Mouse (Mus musculus) urinary bladder, postnatal 4 days (tissue): ENCODE results near the gene Tnfrsf8.

ENCODE experiments used
- DNase-seq, 2 experiments: peaks; one replicate each; pipeline ENCODE4 v3.0.0; 2021 to 2022; ENCODE audit warnings: low spot score in 2 of 2

Tnfrsf8 gene

DNA sequence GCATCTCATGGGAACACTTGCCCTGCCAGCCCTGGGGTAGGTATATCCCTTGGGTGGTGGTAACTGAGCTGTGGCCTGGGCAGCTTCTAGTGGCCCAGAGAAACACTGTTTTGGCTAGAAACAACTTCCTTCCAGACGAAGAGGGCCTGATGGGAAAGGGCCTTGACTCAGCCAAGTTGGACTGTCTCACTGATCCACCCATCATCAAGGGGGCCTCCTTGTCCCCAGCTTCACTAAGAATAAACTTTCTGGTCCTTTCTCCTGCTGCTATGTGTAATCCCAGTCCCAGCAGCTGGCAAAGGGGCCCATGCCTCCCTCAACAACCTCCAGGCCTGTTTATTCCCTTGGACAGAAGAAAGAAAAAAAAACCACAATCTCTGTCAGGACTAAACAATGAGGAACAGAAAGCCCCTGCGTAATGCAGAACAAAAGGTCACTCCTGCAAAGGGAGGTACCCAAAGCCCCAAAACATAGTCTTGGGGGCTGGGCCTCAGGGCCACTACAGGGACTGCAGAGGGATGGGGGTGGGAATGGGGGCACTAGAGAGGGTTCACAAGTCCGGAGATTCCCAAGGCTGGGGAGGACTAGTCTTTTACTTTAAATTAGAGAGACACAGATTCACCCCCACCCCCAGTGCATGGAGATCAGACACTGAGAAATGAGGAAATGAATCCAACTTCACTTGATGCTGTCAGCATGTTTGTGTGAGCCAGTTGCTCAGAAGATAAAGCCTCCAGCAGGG, 81.3 kb downstream of the Tnfrsf8 start:
- peak in 1 of 2 experiments; percentile 33 for DNase-seq

- DNase-seq: no peak
Observed at GRCm38 (mm10) chr4:145231732-145232131, 83.2 kb downstream of the Tnfrsf8 start.

DNA sequence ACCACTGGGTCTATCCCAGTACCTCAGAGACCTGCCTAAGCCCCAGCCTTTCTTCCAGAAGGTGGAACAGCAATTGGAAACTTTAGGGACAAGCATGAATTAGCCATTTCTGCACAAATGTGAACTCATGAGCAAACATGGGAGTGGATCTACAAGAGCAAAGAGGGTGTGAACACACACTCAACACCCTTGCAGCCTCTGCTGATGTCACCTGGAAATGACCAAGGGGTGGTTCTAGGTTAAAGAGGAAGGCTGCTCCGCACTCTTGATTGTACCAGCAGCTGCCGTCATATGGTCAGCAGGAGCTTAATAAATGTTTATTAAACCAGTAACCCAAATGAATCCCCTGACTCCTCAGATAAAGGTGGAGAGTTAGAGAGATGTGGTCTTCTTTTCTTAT, 84.3 kb downstream of the Tnfrsf8 start:
- no peak for DNase-seq

DNA sequence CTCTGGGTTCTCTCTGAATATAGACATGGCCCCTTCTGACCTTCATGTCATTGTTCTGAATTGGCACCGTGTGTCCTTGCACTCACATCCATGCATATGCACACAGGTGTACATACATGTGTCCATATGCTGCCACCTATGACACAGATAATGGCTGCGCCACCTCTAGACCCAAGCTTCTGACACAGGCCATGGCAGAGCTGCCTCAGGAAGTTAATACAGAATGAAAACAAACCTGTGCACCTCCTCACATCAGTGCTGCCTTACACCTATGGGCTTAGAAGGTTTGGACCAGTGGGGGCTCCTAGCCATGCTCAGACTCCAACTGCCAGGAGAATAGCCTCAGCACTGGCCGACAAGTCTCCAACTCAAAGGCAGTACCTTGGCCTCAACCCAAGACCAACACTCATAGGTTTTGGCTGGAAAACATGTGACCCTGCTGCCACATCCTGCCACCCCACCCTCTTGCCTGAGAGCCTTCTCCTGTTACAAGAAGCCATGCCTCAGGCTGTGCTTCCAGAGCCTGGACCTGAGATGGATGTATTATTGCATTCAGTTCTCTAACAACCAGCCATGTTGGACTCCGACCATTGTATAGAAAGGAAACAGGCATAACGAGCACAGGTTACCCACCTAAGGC, 85.3 kb downstream of the Tnfrsf8 start:
- no peak for DNase-seq

GRCm38 (mm10) chr4:145229051-145229450, 85.9 kb downstream of the Tnfrsf8 start:
- no peak for DNase-seq

GRCm38 (mm10) chr4:145224613-145225012, 90.4 kb downstream of the Tnfrsf8 start:
- DNase-seq: no peak

GRCm38 (mm10) chr4:145222064-145222463, 92.9 kb downstream of the Tnfrsf8 start:
- no peak for DNase-seq

DNA sequence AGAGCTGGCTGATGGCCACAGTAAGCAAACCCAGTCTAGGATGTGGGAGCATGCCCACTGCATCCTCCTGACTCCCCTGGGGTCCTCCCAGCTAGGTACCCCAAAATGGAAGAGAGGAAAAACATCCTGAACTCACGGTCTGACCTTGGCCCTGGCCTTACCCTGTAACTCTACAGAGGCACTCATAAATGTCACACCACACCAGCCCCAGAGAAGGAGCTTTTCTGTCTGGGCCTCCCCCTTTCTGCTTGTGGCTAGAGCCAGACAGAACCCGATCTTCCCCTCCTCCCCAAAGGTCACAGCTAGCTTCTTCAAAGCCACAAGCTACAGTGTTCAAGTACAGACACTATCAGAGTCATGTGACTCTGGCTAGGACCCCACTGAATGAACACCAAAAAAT, 93.6 kb downstream of the Tnfrsf8 start:
- DNase-seq: no peak

- no peak for DNase-seq
Observed at GRCm38 (mm10) chr4:145220001-145220400, 95.0 kb downstream of the Tnfrsf8 start.

- peak in 1 of 2 experiments; percentile 28 for DNase-seq
Observed at GRCm38 (mm10) chr4:145219240-145219985, 95.6 kb downstream of the Tnfrsf8 start.

- no peak for DNase-seq
Observed at GRCm38 (mm10) chr4:145217837-145218236, 97.1 kb downstream of the Tnfrsf8 start.
